Mouse (Mus musculus) cerebellum, adult 11 months (tissue): ENCODE data around the gene Dip2b.
A peak's percentile ranks its signal among the peaks of the same experiment; 100 is the strongest.

ENCODE experiments used
- DNase-seq: peaks from one replicate; pipeline ENCODE4 v3.0.0; 2022

Gene Dip2b

GRCm38 (mm10) chr15:100140428-100140827 is 102.0 kb downstream of the Dip2b start:
- no peak for DNase-seq

DNA sequence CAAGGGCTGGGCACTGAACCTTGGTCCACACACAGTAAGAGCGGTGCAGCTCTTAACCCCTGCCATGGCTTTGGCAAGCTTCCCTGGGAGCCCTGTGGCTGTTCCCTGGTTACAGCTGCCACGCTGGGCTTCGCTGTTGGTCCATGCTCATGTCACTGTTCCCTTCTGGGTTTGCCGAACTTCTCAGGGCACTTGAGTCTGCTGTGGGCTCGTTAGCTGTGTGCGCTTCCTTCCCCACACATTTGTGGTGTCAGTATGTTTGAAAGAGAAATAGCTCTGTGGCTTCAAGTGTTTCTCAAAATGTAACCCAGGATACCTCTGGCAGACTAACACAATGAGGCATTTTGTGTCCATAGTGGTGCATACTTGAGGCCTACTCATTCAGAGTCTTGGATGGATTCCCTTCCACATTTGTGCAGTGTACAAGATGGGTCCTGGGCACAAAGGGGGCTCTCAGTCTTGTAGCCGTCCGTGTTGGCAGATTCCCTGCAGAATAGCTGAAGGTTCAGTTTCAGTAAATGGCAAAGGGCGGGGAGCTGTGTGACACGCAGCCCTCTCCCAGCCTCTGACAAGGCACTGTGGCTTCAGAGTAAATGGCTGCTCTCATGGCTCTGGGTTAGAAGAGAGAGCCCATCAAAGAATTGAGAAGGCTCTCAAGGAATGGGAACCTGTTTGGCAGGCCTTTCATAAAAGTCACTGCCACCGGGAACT is 104.8 kb downstream of the Dip2b start:
- no peak for DNase-seq

GRCm38 (mm10) chr15:100144854-100145824 is 106.7 kb downstream of the Dip2b start:
- DNase-seq = no peak

- DNase-seq = no peak
These were observed 107.5 kb downstream of the Dip2b start for GRCm38 (mm10) chr15:100145917-100146316.

DNA sequence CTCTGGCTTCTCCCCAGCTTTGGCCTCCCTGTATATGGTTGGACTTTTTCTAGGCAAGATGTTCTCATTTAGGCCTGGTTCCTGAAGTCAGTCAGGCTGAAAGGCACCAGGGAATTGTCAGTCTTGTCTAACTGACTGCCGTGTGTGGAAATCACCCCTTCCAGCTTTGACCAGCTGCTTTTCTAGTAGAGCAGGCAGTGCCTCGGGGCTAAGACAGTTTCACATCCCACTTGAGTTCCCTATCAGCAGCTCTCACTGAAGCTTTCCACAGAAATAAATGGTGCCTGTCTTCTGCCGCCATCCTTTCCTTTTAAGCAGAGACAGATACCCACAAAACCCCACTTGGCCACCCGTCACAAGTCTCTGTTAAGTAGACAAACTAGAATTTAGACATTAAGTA is 112.1 kb downstream of the Dip2b start:
- no peak for DNase-seq

- no peak for DNase-seq
These were observed 113.9 kb downstream of the Dip2b start for GRCm38 (mm10) chr15:100152321-100152720.

DNA sequence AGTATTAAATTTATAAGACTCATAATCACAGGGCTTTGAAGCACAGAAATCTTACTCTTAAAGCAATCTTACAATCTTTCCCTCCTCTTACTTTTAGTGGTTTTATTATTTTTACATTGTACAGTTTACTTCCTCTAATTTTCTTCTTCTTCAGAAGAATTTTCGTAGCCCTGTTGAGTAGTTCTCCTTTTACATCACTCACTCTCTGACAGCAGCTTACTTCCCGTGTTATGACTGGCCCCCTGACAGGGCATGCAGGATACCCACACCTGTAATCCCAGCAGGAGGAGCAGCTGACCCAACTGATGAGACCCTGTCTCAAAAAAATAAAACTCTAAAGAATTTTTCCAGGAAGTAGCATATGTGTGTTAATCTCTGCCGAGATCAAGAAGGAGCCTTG is 114.6 kb downstream of the Dip2b start:
- no peak for DNase-seq

GRCm38 (mm10) chr15:100156095-100156707 is 117.7 kb downstream of the Dip2b start:
- no peak for DNase-seq

GRCm38 (mm10) chr15:100156781-100157470 is 118.5 kb downstream of the Dip2b start:
- no peak for DNase-seq

GRCm38 (mm10) chr15:100158985-100159384 is 120.5 kb downstream of the Dip2b start:
- DNase-seq = no peak

DNA sequence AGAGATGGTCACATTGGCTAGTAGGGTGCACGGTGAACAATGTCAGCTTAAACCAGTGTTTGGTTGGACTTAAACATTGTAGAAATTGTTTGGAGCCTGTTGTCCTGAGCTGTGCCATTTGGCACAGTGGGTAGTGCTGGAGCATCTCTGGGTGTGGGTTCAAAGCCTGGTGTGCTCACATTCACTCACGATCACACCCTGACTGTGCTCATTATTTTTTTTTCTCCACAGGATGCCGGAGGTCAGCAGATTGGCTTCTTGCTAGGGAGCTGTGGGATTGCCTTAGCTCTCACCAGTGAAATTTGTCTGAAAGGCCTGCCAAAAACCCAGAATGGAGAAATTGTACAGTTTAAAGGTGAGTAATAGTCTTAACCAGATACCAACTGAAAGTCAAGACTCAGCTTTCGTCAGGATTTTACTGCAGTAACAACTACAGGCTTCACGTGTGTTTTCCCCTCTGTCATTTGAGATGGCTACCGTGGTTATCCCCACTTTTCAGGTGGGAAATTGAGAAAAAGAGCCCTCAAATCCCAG is 123.3 kb downstream of the Dip2b start:
- peak; percentile 51 for DNase-seq

- DNase-seq = no peak
These were observed 125.1 kb downstream of the Dip2b start for GRCm38 (mm10) chr15:100163381-100164051.

DNA sequence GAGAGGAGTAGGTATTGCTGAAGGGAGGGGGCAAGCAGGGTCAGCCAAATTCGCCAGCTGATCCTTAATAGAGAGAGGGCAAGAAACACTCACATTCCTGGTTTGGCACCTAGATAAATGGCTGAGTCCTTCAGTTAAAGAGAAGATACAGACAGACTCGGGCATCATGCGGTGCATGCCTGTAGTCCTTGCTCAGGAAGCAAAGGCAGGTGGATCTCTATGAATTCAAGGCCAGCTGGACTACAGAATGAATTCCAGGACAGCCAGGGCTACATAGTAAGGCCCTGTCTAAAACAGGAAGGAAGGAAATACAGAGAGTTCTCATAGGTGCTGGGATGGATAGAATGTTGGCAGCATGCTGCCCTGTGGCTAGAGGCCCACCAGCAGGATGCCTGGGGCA is 128.0 kb downstream of the Dip2b start:
- no peak for DNase-seq

GRCm38 (mm10) chr15:100167791-100168190 is 129.3 kb downstream of the Dip2b start:
- no peak for DNase-seq

DNA sequence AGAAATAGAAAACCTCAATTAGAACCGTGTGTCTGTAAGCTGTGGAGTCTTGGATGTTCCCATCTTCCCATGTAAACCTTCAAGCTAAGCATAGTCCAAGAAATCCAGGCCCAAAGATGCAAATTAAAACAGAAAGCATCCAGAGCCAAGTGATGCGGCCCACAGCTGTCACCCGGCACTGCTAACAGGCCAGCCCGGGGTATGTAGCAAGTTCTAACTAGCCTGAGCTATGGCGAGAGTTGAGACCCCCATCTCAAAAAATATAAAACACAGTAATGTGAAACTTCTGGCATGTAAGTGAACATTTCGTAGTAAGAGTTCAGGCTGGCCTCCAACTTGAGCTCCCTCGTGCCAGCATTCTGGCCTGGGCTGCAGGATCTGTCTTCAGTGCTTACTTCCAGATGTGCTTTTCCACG is 129.7 kb downstream of the Dip2b start:
- no peak for DNase-seq

DNA sequence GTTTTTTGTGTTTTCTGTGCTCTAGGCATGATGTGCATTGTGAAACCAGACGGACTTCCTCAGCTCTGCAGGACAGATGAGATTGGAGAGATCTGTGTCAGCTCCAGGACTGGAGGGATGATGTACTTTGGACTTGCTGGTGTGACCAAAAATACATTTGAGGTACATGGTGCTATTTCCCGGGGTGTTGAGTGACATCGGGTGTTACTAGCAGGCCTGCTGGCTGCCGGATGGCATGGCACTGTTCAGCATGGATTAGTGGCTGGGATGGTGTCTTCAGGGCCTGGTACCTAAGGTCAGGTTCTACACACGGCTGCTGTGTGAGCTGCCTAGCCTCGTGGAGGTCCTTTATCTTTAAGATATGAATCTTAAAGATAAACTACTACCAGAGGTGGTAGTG is 136.7 kb downstream of the Dip2b start:
- no peak for DNase-seq

DNA sequence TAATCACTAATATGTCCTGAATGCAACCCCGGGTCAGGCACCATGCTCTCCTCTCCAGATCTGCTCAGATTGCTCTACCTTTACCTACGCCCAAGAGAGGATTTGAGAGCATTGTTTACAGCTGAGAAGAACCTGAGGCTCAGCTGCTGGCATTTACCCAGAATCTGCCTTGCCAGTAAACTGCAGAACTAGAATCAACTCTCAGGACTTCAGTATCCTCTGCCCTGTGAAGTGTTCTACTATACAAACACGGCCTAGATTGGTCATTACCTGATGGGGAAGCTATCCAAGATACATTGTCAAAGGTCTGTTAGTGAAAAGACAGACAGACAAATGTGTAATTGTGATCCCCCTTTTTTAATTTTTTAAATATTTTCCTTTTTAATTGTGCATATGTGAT is 138.7 kb downstream of the Dip2b start:
- no peak for DNase-seq

- DNase-seq = no peak
These were observed 139.1 kb downstream of the Dip2b start for GRCm38 (mm10) chr15:100177575-100177974.

GRCm38 (mm10) chr15:100178487-100178886 is 140.0 kb downstream of the Dip2b start:
- DNase-seq = no peak

GRCm38 (mm10) chr15:100179685-100180084 is 141.2 kb downstream of the Dip2b start:
- no peak for DNase-seq

DNA sequence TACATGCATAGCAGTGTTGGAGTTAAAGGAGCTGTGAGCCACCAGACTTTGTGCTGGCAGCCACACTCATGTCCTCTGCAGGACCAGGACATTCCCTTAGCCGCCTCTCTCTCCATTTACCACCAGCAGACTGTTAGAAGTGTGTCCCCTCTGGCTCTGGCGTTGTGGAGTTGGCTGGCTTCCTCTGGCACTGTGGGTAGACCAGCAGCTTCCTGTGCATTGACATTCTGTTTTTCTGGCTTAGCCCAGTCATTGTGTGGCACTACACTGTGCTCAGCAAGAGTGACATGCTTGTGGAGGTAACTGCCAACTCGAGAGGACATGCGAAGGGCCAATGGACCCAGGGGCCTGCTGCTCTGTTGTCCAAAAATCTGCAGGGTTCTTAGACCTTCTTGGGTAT is 141.8 kb downstream of the Dip2b start:
- peak; percentile 79 for DNase-seq

GRCm38 (mm10) chr15:100181841-100182240 is 143.4 kb downstream of the Dip2b start:
- DNase-seq = no peak
